Mouse (Mus musculus) embryonic fibroblast, embryonic 13.5 days (primary cell): ENCODE data around the gene Gm39566.

Experiments
- CTCF ChIP-seq: IDR thresholded peaks from 2 replicates; pipeline ENCODE4 v1.5.1; 2011; ENCODE audit warnings: mild to moderate bottlenecking, control low read depth, low read length, moderate library complexity, borderline replicate concordance; ENCODE audit not compliant: insufficient read depth
- POLR2A ChIP-seq: IDR thresholded peaks from 2 replicates; pipeline ENCODE4 v1.6.1; 2011; ENCODE audit warnings: low read depth, mild to moderate bottlenecking, control low read depth, low read length, moderate library complexity

DNA sequence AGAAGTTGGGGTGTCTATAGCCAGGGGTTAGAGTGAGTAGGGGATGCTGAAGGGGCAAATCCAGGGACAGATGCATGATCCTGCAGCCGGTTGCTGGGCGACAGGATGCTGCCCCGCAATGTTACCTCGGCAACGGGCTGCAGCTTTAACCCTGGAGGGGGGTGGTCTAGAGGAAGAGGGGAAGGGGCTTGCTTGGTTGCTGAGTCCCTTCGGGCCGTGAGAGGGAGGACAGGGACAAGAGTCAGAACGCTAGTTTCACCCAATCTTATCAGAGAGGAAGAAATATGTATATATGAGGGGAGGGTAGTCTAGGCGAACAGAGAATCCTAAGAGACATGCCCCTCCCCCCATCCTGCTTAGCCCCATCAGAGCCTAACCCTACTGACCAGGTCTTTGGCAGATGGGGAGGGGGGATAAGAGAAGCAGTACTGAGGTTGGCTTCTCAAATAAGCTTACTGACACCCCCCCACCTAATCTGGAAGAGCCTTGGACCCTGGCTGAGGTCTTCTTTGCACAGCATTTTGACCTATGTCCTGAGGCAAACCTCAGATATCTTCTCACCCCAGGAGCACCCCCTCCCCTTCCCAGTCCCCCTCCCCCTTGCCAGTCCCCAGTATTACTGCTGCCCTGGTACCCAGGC, 20.3 kb upstream of the Gm39566 start:
- TF ChIP-seq CTCF = no peak
- no peak for TF ChIP-seq POLR2A
